Mouse (Mus musculus): Measurements from ENCODE around the gene Itga6.

DNA sequence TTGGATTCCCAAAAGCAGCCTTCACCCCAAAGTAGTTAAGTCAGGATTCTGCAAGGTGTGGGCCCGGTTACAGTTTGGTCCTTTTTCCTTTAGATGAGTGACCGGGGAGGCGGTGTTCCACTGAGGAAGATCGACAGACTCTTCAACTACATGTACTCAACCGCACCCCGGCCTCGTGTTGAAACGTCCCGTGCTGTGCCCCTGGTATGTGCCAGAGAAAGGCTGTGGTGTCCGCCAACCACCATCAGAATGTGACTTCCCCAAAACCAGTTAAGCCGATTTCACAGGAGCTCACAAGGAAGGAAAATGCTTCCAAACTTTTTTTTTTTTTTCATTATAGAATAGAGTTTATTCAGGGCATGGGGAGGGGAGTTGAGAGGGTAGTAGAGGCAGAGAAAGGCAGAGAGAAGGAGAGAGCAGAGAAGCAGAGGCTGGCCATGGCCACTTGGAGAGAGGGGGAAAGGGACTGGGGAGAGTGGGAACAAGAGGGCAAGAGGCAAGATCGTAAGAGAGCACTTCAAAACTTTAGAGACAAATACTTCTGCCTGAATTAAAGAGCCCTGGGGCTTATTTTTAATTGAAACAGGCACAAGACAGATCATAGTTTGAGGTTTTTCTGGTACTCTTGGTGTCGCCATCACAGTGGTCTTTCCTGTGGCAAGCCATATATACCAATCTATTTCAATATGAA, 150.3 kb downstream of the Itga6 start:
- TF ChIP-seq EP300 (IDR thresholded peaks at IDR 0.05) (no peak), CTCF (IDR thresholded peaks at IDR 0.05) (no peak)

Measured in lung, postnatal 0 days (tissue).